Mouse (Mus musculus) brown adipose tissue, adult 24 weeks (tissue): Measurements from ENCODE around the gene Kifc3. TPM values are rescaled to one million over a fixed set of nuclear protein-coding genes. Genes with fewer than 3 reads are reported as not detected.

Experiments
- H3K27ac ChIP-seq: fragments of 200-500 bp; replicated peaks from 2 replicates; pipeline ENCODE4 v1.5.1; 2012; ENCODE audit warnings: low read depth, mild to moderate bottlenecking, low read length
- H3K4me1 ChIP-seq: fragments of 200-500 bp; 2 replicates; pipeline ENCODE4 v1.6.1; 2012; ENCODE audit warnings: low read length, mixed read lengths; ENCODE audit not compliant: control insufficient read depth, insufficient read depth, insufficient read length
- H3K4me3 ChIP-seq: fragments of 200-500 bp; 2 replicates; pipeline ENCODE4 v1.5.1; 2012; ENCODE audit warnings: low read depth, mild to moderate bottlenecking, low read length, moderate library complexity; ENCODE audit not compliant: insufficient read depth
- polyA plus RNA-seq: library from polyadenylated mRNA; stranded (reverse); fragments of >200 nt; gene quantifications from 2 replicates; pipeline ENCODE4 v1.2.4, GENCODE M21; 2012; ENCODE audit not compliant: missing spikeins, insufficient read depth, insufficient read length

The Kifc3 gene
- polyA plus RNA-seq, 1 experiment: 24.4 TPM

DNA sequence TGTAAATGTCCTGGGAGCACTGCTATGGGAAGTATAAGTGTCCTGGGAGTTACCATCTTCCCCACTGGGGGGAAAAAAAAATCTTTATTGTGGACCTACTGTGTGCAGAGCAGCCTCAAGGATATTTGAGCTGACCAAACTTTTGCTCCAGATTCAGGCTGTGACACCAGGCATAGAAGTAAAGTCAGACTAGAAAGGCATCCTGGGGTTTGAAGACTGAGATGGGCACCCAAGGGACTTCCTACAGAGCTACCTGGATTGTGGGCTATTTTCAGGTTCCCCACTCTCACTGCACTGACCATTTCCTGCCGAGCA lies 63.6 kb downstream of the Kifc3 start:
- Histone ChIP-seq H3K27ac (peak overlapping the region; percentile 56), H3K4me3 (no peak overlapping the region), H3K4me1 (peaks cover 48% of the 10 kb centered on the region)

DNA sequence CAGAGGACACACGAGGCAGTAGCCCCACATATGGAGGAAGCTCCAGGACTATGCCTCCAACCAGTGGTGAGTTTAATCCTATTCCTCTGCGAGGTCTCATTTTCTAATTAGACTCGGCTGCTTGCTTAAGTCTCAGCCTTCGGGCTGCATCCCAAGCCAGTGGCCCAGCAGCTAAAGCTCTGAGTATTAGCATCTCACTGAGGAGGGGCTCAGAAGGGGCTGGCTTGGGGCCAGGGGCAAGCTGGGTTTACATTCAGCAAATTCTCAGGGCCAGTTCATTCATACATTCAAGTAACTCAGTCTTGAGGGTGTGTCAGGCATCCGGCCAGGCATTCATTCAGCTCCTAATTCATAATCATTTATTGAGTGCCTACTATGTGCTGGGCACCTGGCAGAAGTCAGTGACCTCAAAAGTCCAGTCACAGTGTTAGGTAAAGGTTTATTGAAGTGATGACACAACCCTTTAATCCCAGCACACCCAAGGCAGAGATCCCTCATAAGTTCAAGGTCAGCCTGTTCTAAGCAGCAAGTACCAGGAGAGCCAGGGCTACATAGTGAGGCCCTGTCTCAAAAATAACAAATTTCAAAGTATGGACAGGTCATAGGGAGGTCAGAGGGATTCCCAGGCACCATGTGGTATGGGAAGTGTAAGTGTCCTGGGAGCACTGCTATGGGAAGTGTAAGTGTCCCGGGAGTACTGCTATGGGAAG lies 64.1 kb downstream of the Kifc3 start:
- Histone ChIP-seq H3K27ac (peak overlapping the region; percentile 56), H3K4me3 (peak overlapping the region; percentile 63), H3K4me1 (peaks cover 45% of the 10 kb centered on the region)

DNA sequence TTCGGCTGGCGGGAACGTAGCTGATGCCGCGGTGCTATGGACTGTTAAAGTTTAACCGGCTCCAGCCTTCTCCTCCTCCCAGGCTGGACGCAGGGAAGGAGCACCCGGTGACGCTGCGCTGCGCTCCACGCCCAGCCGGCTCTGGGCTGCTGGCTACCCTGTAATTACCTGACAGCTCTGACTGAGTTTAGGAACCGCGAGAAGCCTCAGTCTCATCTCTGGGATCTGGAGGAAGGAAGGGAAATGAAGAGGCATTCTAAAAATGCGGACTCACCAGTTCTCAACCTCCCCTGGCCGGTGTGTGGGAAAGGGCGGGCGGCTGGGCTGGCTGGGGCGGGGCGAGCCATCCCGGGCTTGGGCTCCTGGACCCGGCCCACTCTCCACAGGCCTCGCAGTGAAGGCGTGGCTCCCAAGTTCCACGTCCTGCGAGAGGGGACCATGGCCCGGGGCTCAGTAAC lies 64.9 kb downstream of the Kifc3 start:
- H3K4me3 ChIP-seq: peak overlapping the region; percentile 63
- H3K4me1 ChIP-seq: peaks cover 39% of the 10 kb centered on the region
- peak overlapping the region; percentile 84 for H3K27ac ChIP-seq

DNA sequence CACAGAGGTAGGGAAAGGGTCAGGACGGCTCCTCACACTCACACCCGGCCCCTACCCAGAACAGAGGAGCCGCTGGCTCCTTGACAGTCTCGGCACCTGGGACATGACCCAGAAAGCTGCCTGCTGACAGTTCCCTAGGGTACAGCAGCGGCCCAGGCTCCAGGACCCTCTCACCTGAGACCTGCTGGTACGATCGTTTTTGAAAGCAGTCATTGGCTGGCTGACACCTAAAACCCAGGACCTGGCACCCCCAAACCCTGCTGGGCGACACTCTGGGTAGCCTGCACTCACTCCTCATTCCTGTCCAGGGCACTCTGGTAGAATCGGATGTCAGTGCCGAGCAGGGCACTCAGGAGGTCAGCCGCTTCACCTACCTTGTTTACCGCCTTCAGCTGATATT lies 65.4 kb downstream of the Kifc3 start:
- H3K4me3 ChIP-seq: peak overlapping the region; percentile 63
- peaks cover 42% of the 10 kb centered on the region for H3K4me1 ChIP-seq
- H3K27ac ChIP-seq: peak overlapping the region; percentile 84

DNA sequence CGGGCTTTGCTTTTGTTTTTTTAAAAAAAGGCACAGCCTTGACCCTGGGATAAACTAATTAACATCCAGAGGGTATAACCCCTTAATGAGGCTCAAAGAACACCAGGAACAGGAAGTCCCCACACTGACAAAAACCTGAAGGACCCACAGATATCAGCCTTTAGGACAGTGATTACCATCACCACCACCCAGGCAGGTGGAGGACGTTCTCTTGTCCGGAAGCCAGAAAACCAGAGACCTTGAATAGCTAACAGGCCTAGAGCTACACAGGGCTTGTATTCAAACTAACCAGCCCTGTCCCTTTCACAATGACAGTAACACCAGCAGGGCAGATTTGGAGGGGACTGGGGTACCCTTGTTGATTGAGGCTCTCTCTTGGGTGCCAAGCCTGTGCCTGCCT lies 66.4 kb downstream of the Kifc3 start:
- H3K27ac ChIP-seq: peak overlapping the region; percentile 25; the same call in 1 of the 2 replicates
- H3K4me1 ChIP-seq: peaks cover 51% of the 10 kb centered on the region
- peak overlapping the region; percentile 6; the same call in 1 of the 2 replicates for H3K4me3 ChIP-seq

DNA sequence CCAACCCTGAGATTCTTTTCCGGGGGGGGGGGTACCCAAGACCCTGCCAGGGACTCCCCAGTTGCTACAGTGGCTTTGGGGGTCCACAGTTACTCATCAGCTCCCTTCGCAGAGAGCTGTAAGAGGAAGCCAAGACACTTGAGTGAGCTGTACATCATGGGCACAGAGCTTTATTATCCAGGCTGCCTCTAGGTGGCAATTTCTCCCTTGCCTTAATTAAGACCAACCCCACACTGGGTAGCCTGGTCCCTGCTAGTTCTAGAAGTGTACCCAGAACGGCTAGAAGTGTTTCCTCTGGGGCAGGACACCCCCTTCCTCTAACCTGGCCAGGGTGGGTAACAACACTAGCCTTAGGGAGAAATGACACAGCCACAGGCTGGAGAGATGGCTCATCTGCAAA lies 67.4 kb downstream of the Kifc3 start:
- Histone ChIP-seq H3K27ac (no peak overlapping the region), H3K4me3 (no peak overlapping the region), H3K4me1 (peaks cover 45% of the 10 kb centered on the region)

DNA sequence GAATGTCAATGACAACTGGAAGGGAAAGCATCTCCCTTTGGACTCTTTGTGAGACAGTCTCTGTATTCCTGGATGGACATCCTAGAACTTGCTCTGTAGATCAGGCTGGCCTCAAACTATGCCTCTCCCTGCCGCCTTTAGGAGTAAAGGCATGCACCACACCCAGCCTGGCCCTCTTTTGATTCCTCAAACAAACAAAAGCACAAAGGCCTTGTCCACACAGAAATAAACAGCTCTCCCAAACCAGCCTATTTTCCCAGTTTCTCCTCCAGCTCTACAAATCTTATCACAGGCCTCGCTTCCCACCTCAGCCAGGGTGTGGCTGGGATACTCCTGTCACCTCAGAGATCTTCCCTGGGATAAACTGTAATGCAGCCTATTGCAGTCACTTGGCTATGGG lies 68.4 kb downstream of the Kifc3 start:
- peaks cover 48% of the 10 kb centered on the region for H3K4me1 ChIP-seq
- H3K4me3 ChIP-seq: no peak overlapping the region
- no peak overlapping the region for H3K27ac ChIP-seq

DNA sequence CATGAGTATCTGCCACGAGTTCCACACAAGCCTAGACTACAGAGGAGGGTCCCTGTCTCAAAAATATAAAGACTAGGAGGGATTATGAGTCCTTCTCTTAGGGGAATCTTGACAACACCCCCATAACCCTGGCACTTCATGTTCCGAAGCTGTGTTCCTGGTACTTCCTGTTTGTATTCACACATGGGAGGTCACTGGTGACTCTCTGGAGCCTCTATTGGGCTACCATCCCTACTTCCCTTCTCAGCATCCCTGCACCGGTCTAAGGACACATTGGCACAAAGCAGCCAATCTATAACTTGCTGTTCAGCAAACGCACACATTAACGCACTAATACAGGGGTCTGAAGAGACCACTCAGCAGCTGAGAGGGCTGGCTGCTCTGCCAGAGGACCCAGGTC lies 70.6 kb downstream of the Kifc3 start:
- Histone ChIP-seq H3K4me3 (peak overlapping the region; percentile 19), H3K27ac (peak overlapping the region; percentile 74), H3K4me1 (peaks cover 39% of the 10 kb centered on the region)

DNA sequence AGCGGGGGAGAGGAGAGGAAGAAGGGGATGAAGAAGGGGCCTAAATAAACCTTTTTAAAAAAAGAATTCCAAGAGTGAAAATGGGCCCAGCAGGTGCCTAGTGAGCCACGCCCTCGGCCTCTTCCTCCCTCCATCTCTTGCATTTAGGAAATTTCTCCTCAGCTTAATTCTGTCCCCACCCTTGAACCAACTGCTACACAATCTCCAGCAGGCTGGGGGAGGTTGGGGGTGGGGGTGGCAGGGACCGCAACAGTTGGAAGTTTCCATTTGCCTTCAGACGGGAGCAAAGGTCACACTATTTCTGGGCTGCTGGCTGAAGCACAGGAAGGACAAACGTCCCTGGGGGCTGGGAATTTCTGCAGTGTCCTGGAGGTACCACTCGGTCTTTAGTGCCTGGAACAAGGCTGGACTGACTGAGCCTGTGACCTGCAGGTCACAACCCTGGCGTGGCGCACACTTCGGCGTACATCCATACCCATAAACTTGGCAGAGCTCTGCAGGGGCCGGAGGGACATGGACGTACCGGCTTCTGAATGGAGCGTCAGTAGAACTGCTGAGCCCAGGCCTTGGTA lies 71.6 kb downstream of the Kifc3 start:
- H3K4me1 ChIP-seq: peaks cover 35% of the 10 kb centered on the region
- peak overlapping the region; percentile 74 for H3K27ac ChIP-seq
- H3K4me3 ChIP-seq: peak overlapping the region; percentile 19

DNA sequence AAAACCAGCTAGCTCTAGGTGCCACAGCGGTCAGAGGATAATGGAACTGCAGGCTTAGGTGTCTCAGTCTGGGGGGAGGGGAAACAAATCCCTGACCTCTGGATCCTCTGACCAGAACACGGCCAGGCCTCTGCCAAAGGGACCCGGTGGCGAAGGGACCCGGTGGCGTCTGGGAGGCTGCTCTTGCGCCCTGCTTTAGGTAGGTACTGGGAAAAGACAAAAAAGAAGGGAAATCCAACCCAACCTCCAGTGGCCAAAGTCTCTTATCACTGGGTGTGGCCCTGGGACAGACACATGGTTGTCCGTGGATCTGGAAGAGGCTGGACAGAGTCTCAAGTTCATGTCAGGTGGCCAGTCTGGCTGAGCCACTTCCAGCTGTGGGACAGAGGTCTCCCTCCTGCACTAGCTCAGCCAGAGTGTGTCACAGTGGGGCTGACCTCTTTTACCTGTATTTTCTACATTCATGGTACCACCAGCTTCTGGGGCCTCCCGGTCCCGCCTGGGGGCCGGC lies 73.8 kb downstream of the Kifc3 start:
- H3K4me1 ChIP-seq: peaks cover 35% of the 10 kb centered on the region
- H3K4me3 ChIP-seq: no peak overlapping the region
- H3K27ac ChIP-seq: 0 out of 2 replicates have a peak overlapping the region, but pooled peaks have one; percentile 0

DNA sequence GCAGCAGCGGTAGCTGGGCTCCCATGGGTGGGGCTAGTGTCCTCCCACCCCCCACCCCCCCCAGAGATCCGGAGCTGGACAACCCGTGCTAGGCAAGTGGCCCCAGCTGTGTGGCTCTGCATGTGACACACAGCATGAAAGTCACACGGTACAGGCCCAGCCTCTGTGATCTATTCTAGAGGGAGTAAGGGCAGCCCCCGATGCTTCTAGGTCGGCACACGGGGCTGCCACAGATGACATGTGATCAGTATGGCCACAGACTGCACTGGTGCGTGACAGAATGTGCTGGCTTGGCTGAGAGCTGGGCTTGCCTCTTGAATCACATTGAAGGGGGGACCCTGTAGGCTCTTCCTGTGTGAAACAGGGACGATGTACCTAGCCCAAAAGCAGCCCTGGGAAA lies 75.0 kb downstream of the Kifc3 start:
- Histone ChIP-seq H3K27ac (no peak overlapping the region), H3K4me3 (no peak overlapping the region), H3K4me1 (peaks cover 33% of the 10 kb centered on the region)

DNA sequence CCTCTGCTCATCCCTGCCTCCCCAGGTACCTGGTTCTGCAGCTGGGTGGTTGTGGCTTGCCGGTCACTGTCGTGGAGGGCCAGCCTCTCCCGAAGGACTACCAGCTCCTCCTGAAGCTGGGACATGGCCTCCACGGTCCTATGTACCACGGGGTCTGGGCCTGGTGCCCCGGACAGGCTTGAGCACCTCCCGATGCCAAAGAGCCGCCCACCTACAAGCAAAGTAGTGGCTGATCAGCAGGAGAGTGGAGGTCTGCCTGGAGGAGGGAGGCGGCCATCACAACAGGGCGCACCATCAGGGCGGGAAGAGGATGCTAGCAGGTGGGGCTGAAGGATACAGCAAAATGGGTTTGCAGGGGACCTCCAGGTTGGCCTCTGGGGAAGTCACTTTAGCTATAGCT lies 76.1 kb downstream of the Kifc3 start:
- H3K4me1 ChIP-seq: peaks cover 24% of the 10 kb centered on the region
- no peak overlapping the region for H3K4me3 ChIP-seq
- H3K27ac ChIP-seq: no peak overlapping the region

DNA sequence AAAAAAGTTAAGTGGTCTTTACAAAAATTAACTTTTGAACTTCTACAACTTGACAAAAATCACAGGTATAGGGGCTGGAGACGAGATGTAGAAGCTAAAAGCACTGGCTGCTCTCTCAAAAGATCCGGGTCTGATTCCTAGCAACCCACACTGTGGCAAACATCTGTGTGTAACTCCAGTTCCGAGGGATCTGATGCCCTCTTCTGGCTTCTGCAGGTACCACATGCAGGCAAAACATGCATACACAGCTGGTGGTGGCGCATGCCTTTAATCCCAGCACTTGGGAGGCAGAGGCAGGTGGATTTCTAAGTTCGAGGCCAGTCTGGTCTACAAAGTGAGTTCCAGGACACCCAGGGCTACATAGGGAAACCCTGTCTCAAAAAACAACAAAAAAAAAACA lies 79.2 kb downstream of the Kifc3 start:
- Histone ChIP-seq H3K27ac (no peak overlapping the region), H3K4me3 (no peak overlapping the region), H3K4me1 (0 out of 2 replicates have a peak, but pooled peaks cover 3% of the 10 kb centered on the region)

DNA sequence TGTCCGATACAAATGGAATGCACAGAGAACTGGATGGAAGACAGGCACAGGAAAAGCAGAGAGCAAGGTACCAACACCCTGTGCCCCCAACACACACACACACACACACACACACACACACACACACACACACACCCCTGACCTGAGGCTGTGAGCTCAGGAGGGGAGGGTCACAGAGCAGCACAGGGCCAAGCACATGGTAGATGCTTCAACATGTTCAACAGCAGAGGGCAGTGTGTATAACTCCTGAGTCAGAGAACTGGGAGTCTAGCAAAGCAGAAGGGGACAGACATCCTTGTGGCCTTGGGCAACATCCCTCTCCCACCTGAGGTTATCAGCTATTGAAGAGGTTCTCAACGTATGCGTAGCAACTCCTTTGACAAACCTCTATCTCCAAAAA lies 88.9 kb downstream of the Kifc3 start:
- H3K4me1 ChIP-seq: no peaks in the 10 kb centered on the region
- no peak overlapping the region for H3K27ac ChIP-seq
- no peak overlapping the region for H3K4me3 ChIP-seq

DNA sequence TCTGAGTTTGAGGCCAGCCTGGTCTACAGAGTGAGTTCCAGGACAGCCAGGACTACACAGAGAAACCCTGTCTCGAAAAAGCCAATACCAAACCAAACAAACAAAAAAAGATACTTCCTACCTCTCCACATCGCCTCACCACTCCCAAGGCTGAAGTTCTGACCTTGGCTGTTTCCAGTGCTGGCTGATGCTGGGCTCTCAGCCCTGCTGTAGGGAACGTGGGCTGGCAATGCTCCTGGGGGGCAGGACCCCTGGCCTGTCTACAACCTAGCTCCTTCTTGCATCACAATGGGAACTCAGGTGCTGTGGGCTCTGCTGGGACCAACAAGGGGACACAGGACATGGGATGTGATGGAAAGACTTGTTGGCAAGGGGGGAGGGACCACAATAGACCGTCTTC lies 89.5 kb downstream of the Kifc3 start:
- Histone ChIP-seq H3K4me3 (no peak overlapping the region), H3K4me1 (no peaks in the 10 kb centered on the region), H3K27ac (no peak overlapping the region)

DNA sequence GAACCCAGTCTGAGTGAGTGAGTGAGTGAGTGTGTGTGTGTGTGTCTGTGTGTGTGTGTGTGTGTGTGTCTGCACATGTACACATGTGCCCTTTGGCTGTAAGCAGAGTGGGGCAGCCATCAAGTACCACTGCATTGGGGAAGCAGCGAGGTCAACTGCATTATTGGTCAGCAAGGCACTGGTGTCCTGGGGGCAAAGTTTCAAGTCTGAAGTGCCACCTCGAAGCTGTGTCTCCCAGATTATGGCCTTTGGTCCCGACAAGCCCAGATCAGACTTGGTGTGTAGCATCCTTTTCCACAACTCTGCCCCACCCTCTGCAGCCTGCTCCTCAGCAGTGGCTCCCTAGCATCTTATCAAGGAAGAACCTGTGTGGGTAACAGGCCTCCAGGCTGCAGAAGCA lies 90.0 kb downstream of the Kifc3 start:
- Histone ChIP-seq H3K27ac (no peak overlapping the region), H3K4me1 (no peaks in the 10 kb centered on the region), H3K4me3 (no peak overlapping the region)
